Mouse (Mus musculus) bone marrow, adult 2 months (tissue): ENCODE measurements around the gene Tvp23a. TPM values are rescaled to one million over a fixed set of nuclear protein-coding genes. Genes with fewer than 3 reads are reported as not detected.

Source experiments
- H3K27ac ChIP-seq: fragments of 200-500 bp; 2 replicates; pipeline ENCODE4 v1.5.1; 2012; ENCODE audit warnings: low read depth, mild to moderate bottlenecking, control low read depth, inconsistent platforms, low read length; ENCODE audit not compliant: control insufficient read depth, poor library complexity, insufficient read depth
- H3K4me1 ChIP-seq: fragments of 200-500 bp; 2 replicates; pipeline ENCODE4 v1.6.1; 2011; ENCODE audit warnings: low read length; ENCODE audit not compliant: control insufficient read depth, insufficient read depth
- H3K4me3 ChIP-seq: fragments of 200-500 bp; replicated peaks from 2 replicates; pipeline ENCODE3; 2011; ENCODE audit warnings: mild to moderate bottlenecking, low read depth, low read length, control low read depth; ENCODE audit not compliant: control insufficient read depth
- CTCF ChIP-seq: fragments of 200-500 bp; IDR thresholded peaks from 2 replicates; pipeline ENCODE4 v1.5.1; 2011; ENCODE audit warnings: low read length, control low read depth; ENCODE audit not compliant: control insufficient read depth, insufficient read depth
- POLR2A ChIP-seq: fragments of 200-500 bp; IDR thresholded peaks from 2 replicates; pipeline ENCODE4 v1.6.1; 2011; ENCODE audit warnings: low read depth, mild to moderate bottlenecking, control low read depth, low read length, borderline replicate concordance; ENCODE audit not compliant: control insufficient read depth
- WGBS: fragments of 180-500 bp; shearing (Covaris S2); methylation state at CpG from one replicate; pipeline ENCODE4 v1.1.7; 2018; 5-methylcytosine and 5-hydroxymethylcytosine counted together
- polyA plus RNA-seq: library from polyadenylated mRNA; stranded (reverse); fragments of >200 nt; gene quantifications from 2 replicates; pipeline ENCODE4 v1.2.4, GENCODE M21; 2011; ENCODE audit warnings: low replicate concordance; ENCODE audit not compliant: missing spikeins, insufficient read depth, insufficient read length

The Tvp23a gene
- polyA plus RNA-seq, 1 experiment: 0.85 TPM

- Histone ChIP-seq H3K4me3 (no peak within 1 kb of the TSS), H3K4me1 (no peaks in the 10 kb centered on the region), H3K27ac (no peak within 1 kb of the TSS; the same call in 1 of the 2 replicates)
- WGBS: 37% methylated on average over 37 of the region's 37 CpGs
- TF ChIP-seq POLR2A (no peak), CTCF (peak; percentile 59)
Measured at GRCm38 (mm10) chr16:10394699-10395540, 52.2 kb downstream of the Tvp23a start, which contains the start of gene Tekt5. Gene Tekt5, minus strand, starts transcription at chr16:10395490.

GRCm38 (mm10) chr16:10392587-10392986 is 54.6 kb downstream of the Tvp23a start:
- TF ChIP-seq POLR2A (no peak), CTCF (no peak)
- H3K27ac ChIP-seq: no peak overlapping the region
- 18% methylated on average over 9 of the region's 9 CpGs for WGBS
- no peaks in the 10 kb centered on the region for H3K4me1 ChIP-seq
- no peak overlapping the region for H3K4me3 ChIP-seq

- WGBS: 90% methylated on average over 6 of the region's 6 CpGs
- Histone ChIP-seq H3K4me3 (no peak overlapping the region), H3K27ac (no peak overlapping the region), H3K4me1 (no peaks in the 10 kb centered on the region)
- TF ChIP-seq POLR2A: no peak
- no peak for TF ChIP-seq CTCF
Measured at GRCm38 (mm10) chr16:10388634-10389365, 58.4 kb downstream of the Tvp23a start.

GRCm38 (mm10) chr16:10385261-10385660 is 61.9 kb downstream of the Tvp23a start:
- 81% methylated on average over 12 of the region's 12 CpGs for WGBS
- no peak overlapping the region for H3K27ac ChIP-seq
- no peak overlapping the region for H3K4me3 ChIP-seq
- no peak for TF ChIP-seq CTCF
- no peak for TF ChIP-seq POLR2A
- H3K4me1 ChIP-seq: no peaks in the 10 kb centered on the region

GRCm38 (mm10) chr16:10384544-10384943 is 62.6 kb downstream of the Tvp23a start:
- Histone ChIP-seq H3K4me3 (no peak overlapping the region), H3K27ac (no peak overlapping the region), H3K4me1 (no peaks in the 10 kb centered on the region)
- 43% methylated on average over 3 of the region's 3 CpGs for WGBS
- no peak for TF ChIP-seq CTCF
- no peak for TF ChIP-seq POLR2A

- H3K4me1 ChIP-seq: no peaks in the 10 kb centered on the region
- H3K4me3 ChIP-seq: peak overlapping the region; percentile 46
- TF ChIP-seq CTCF (no peak), POLR2A (no peak)
- 13% methylated on average over 8 of the region's 8 CpGs for WGBS
- H3K27ac ChIP-seq: peak overlapping the region; percentile 39
Measured at GRCm38 (mm10) chr16:10384060-10384497, 63.1 kb downstream of the Tvp23a start.

GRCm38 (mm10) chr16:10379531-10379930 is 67.6 kb downstream of the Tvp23a start:
- 68% methylated on average over 2 of the region's 2 CpGs for WGBS
- no peak for TF ChIP-seq POLR2A
- no peak for TF ChIP-seq CTCF
- Histone ChIP-seq H3K4me3 (no peak overlapping the region), H3K4me1 (no peaks in the 10 kb centered on the region), H3K27ac (no peak overlapping the region)

GRCm38 (mm10) chr16:10377286-10377685 is 69.9 kb downstream of the Tvp23a start:
- H3K27ac ChIP-seq: no peak overlapping the region
- WGBS: 57% methylated on average over 1 of the region's 1 CpGs
- H3K4me1 ChIP-seq: no peaks in the 10 kb centered on the region
- TF ChIP-seq CTCF (no peak), POLR2A (no peak)
- no peak overlapping the region for H3K4me3 ChIP-seq
